Mouse (Mus musculus) olfactory bulb, adult 2 months (tissue): ENCODE data around the gene Ip6k3. TPM values are rescaled to one million over a fixed set of nuclear protein-coding genes. Genes with fewer than 3 reads are reported as not detected.

Experiments
- H3K27ac ChIP-seq: fragments of 200-500 bp; 2 replicates; pipeline ENCODE4 v1.5.1; 2012; ENCODE audit warnings: low read depth, low read length; ENCODE audit not compliant: insufficient read depth
- H3K4me1 ChIP-seq: fragments of 200-500 bp; 2 replicates; pipeline ENCODE4 v1.6.1; 2012; ENCODE audit warnings: low read length; ENCODE audit not compliant: control insufficient read depth, insufficient read depth
- H3K4me3 ChIP-seq: fragments of 200-500 bp; 2 replicates; pipeline ENCODE4 v1.5.1; 2012; ENCODE audit warnings: mild to moderate bottlenecking, low read depth, low read length, moderate library complexity; ENCODE audit not compliant: insufficient read depth
- CTCF ChIP-seq: fragments of 200-500 bp; IDR thresholded peaks from 2 replicates; pipeline ENCODE4 v1.5.1; 2012; ENCODE audit warnings: low read depth, mild to moderate bottlenecking, low read length, moderate library complexity; ENCODE audit not compliant: insufficient read depth
- POLR2A ChIP-seq: fragments of 200-500 bp; IDR thresholded peaks from 2 replicates; pipeline ENCODE4 v1.6.1; 2012; ENCODE audit warnings: mild to moderate bottlenecking, low read depth, low read length, moderate library complexity; ENCODE audit not compliant: insufficient read depth
- WGBS: fragments of 180-500 bp; shearing (Covaris S2); methylation state at CpG from one replicate; pipeline ENCODE4 v1.1.7; 2018; 5-methylcytosine and 5-hydroxymethylcytosine counted together
- polyA plus RNA-seq: library from polyadenylated mRNA; stranded (reverse); fragments of >200 nt; gene quantifications from 2 replicates; pipeline ENCODE4 v1.2.4, GENCODE M21; 2012; ENCODE audit warnings: low replicate concordance; ENCODE audit not compliant: missing spikeins, insufficient read depth, insufficient read length

Gene Ip6k3
- polyA plus RNA-seq, 1 experiment: not detected

GRCm38 (mm10) chr17:27132238-27132637 lies 35.4 kb downstream of the Ip6k3 start:
- H3K4me3 ChIP-seq: no peak overlapping the region
- 71% methylated on average over 10 of the region's 10 CpGs for WGBS
- TF ChIP-seq CTCF: no peak
- TF ChIP-seq POLR2A: no peak
- H3K4me1 ChIP-seq: peaks cover 62% of the 10 kb centered on the region
- H3K27ac ChIP-seq: peak overlapping the region; percentile 87

GRCm38 (mm10) chr17:27131240-27131665 lies 36.3 kb downstream of the Ip6k3 start:
- Histone ChIP-seq H3K27ac (peak overlapping the region; percentile 87), H3K4me3 (no peak overlapping the region), H3K4me1 (peaks cover 70% of the 10 kb centered on the region)
- WGBS: 48% methylated on average over 10 of the region's 10 CpGs
- TF ChIP-seq POLR2A (no peak), CTCF (no peak)

- no peak for TF ChIP-seq POLR2A
- TF ChIP-seq CTCF: no peak
- H3K4me1 ChIP-seq: peaks cover 77% of the 10 kb centered on the region
- WGBS: 39% methylated on average over 9 of the region's 9 CpGs
- no peak overlapping the region for H3K4me3 ChIP-seq
- H3K27ac ChIP-seq: peak overlapping the region; percentile 87
Measured at GRCm38 (mm10) chr17:27130246-27130645, 37.3 kb downstream of the Ip6k3 start.

GRCm38 (mm10) chr17:27129819-27130218 lies 37.8 kb downstream of the Ip6k3 start:
- no peak for TF ChIP-seq POLR2A
- TF ChIP-seq CTCF: no peak
- 59% methylated on average over 7 of the region's 7 CpGs for WGBS
- Histone ChIP-seq H3K4me1 (peaks cover 77% of the 10 kb centered on the region), H3K4me3 (no peak overlapping the region), H3K27ac (peak overlapping the region; percentile 87)

GRCm38 (mm10) chr17:27129291-27129690 lies 38.3 kb downstream of the Ip6k3 start:
- H3K4me3 ChIP-seq: no peak overlapping the region
- H3K27ac ChIP-seq: peak overlapping the region; percentile 87; the same call in 1 of the 2 replicates
- no peak for TF ChIP-seq CTCF
- TF ChIP-seq POLR2A: no peak
- peaks cover 75% of the 10 kb centered on the region for H3K4me1 ChIP-seq
- whole genome bisulfite sequencing: 62% methylated on average over 13 of the region's 13 CpGs

GRCm38 (mm10) chr17:27128189-27128588 lies 39.4 kb downstream of the Ip6k3 start:
- peaks cover 75% of the 10 kb centered on the region for H3K4me1 ChIP-seq
- 93% methylated on average over 5 of the region's 5 CpGs for WGBS
- no peak overlapping the region for H3K4me3 ChIP-seq
- no peak for TF ChIP-seq CTCF
- no peak for TF ChIP-seq POLR2A
- no peak overlapping the region for H3K27ac ChIP-seq

- no peak for TF ChIP-seq CTCF
- TF ChIP-seq POLR2A: no peak
- Histone ChIP-seq H3K4me1 (peaks cover 70% of the 10 kb centered on the region), H3K27ac (no peak overlapping the region), H3K4me3 (no peak overlapping the region)
- WGBS: 82% methylated on average over 10 of the region's 10 CpGs
Measured at GRCm38 (mm10) chr17:27126974-27127373, 40.6 kb downstream of the Ip6k3 start.

- 62% methylated on average over 11 of the region's 11 CpGs for WGBS
- no peak overlapping the region for H3K27ac ChIP-seq
- TF ChIP-seq POLR2A: no peak
- TF ChIP-seq CTCF: no peak
- H3K4me1 ChIP-seq: peaks cover 67% of the 10 kb centered on the region
- H3K4me3 ChIP-seq: no peak overlapping the region
Measured at GRCm38 (mm10) chr17:27125669-27126202, 41.9 kb downstream of the Ip6k3 start.

GRCm38 (mm10) chr17:27125185-27125584 lies 42.4 kb downstream of the Ip6k3 start:
- 31% methylated on average over 12 of the region's 12 CpGs for WGBS
- no peak overlapping the region for H3K27ac ChIP-seq
- TF ChIP-seq CTCF (peak; percentile 72), POLR2A (no peak)
- peaks cover 66% of the 10 kb centered on the region for H3K4me1 ChIP-seq
- H3K4me3 ChIP-seq: no peak overlapping the region
